Mouse (Mus musculus) bone marrow, adult 2 months (tissue): ENCODE measurements around the gene Irf1.

Experiments used
- CTCF ChIP-seq: fragments of 200-500 bp; IDR thresholded peaks from 2 replicates; pipeline ENCODE4 v1.5.1; 2011; ENCODE audit warnings: low read length, control low read depth; ENCODE audit not compliant: control insufficient read depth, insufficient read depth
- POLR2A ChIP-seq: fragments of 200-500 bp; IDR thresholded peaks from 2 replicates; pipeline ENCODE4 v1.6.1; 2011; ENCODE audit warnings: low read depth, mild to moderate bottlenecking, control low read depth, low read length, borderline replicate concordance; ENCODE audit not compliant: control insufficient read depth

DNA sequence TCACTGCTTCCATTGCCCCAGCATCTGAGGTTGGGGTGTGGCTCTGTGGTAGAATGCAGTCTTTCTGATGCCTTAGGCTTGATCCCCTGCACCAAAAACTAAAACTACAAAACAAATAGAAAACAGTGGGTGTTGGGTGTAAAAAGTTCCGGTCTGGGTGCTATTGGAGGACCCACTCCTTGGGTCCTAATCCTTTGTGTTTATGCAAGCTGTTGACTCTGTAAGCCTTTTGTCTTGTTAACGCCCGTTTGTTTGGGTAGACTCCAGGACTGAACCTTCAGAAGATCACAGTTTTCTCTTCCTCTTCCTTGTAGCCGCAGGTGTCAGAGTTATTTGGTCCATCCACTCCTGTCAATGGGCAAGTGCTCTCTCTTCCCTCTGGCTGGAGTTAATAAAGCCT is 30.2 kb downstream of the Irf1 start:
- TF ChIP-seq CTCF (no peak), POLR2A (no peak)
